Mouse (Mus musculus): ENCODE data around the gene Runx1. TPM values are rescaled to one million over a fixed set of nuclear protein-coding genes. Genes with fewer than 3 reads are reported as not detected.

The Runx1 gene
- total and polyA plus RNA-seq, 3 experiments, result 3.6 to 4.9 (median 4.2) TPM

DNA sequence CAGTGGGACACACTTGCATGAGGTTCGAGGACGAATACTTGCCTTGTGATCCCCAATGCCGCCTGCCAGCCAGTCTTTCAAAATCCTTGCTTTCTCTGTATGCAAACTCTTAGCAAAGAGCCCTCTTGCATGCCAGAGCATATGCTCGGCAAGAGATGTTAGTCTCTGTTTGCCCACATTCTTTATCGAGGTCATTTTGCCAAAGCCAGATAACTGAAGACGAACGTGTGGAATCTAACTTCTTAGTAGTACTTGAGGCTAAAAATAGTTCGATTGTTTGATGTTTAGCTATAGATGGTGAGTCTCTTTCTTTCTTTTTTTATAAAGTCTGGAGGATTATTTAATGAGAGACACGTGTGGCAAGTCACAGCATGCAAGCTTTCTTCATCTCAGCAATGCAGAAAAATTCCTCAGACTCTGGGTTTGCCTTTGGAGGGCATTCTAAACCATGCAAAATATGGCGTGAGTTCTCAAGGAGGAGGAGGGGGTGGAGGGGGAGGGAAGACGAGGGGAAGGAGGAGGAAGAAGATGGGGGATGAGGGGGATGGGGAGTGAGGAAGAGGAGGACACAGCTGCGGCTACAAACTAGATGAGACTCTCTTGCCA, 81.7 kb downstream of the Runx1 start:
- DNase-seq, result no peak

DNA sequence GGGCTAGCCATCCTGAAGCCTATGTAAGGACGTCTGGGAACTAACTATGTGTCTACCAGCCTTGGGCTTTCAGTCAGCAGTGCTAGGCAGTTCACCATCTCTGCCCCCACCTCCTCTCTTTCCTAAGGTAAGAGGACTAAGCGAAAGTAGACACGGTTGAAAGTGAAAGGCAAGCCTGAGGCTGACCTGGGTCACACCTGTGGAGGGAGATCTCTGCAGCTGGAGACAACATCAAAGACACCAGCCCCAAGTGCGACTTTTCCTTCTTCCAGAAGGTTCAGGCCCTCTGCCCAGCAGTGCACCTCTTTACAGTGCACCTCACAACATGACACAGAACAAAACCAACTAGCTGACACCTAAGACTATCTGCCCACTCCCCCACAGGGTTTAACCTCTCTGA, 82.2 kb downstream of the Runx1 start:
- no peak for DNase-seq

DNA sequence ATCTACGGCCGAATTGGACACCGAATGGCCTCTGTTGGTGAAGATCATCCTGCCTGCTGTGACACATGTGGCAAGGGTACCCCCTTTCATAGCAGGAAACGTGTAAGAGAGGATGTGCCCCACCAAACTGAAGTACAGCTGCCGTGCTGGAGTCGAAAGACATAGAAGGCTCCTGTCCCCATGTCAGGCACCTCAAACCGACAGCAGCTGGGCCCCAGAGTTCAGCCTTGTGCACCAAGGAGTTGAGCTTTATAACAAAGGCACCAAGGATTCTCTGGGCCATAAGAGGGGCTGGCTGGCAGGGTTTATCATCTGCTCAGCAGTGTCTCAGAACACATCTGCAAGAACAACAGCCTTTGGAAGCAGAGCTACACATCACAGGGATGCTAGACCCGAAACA, 84.6 kb downstream of the Runx1 start:
- DNase-seq, result no peak

DNA sequence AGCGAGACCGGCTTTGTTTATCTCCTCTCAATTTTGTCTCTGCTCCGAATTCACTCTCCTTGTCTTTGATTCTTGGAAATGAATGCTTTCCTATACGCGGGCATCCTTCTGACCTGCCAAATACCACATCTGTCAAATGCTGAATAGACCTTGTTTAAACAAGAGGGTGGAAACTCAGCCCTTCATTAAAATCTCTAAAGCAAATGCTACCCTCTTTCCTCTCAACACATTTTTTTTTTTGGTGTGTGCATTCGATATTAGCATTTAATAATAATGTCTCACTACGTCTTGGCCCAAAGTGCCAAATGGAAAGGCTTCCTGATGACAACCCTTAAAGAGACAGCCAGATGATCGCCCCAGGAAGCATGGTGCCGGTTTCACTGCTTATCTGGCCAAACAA, 85.4 kb downstream of the Runx1 start:
- no peak for DNase-seq

DNA sequence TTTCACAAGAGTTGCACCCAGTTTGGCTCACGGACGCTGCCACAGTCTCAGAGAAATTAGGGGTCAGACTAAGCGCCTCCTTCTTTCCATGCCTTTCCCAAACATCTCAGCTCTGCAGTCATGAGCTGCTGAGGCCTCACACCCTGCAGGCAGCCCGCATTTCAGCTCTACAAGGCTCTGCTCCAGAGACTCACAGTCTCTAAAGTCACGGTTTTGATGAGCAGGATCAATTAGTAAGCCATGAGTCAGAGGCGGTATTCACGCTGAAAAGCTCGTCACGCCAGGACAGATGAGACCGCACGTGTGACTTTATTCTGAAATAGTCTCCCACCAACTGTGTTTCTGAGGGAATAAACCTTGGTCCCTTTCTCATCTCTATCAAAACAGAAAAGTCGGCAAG, 86.0 kb downstream of the Runx1 start:
- DNase-seq, result no peak

DNA sequence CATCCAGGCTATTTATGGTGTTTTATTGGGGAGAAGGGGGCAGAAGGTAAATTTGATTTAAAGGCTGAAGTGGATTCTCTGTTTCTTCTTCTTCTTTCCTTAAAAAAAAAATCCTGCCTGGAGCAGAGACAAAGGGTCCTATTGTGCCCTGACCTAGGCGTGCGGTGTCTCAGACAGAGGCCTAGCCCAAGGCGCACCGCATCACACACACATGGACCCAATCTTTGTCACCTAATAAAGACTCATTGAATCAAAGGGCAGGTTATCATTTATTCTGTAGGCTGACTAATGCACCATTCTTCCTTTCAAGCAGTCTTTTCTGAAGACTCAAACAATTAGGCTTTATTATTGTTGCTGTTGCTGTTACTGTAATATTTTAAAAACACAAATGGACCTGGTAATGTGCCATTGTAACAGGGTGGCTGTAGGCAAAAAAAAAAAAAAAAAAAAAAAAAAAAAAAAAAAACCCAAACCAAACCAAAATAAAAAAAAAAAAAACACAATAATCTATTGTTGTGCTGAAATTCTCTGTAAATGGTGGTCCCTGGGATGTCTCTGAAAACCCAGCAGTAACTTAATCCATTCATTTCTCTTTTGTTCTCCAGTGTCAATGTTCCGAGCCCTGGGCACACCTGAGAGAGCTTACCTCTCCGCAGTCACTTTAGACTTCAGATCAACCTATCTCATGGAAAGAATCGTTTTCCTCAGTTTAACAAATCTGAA, 86.7 kb downstream of the Runx1 start:
- no peak for DNase-seq

DNA sequence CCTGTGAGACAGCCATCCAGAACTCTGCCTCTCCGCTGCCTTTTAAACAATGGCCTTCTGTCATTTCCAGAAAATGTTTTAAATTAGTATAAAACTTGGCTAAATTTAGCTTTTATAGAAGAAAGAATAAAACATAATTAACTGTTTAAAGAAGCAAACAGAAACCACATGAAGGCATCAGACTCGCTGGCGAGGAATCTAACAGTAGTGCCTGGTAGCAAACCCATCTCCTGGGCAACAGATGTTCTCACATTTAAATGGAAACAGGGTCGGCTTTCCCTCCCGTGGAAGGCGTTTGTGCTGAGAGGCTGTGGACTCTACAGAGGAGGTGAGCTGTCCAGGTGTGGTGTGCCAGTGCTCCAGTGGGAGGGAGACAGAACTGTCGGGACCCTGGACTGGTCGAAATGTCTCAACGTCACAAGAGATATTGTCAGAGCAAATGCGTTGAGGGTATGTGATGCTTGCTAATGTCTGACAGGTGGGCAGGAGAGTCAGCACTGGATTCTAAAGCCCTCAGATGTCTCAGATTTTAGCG, 87.4 kb downstream of the Runx1 start:
- DNase-seq, result no peak

DNA sequence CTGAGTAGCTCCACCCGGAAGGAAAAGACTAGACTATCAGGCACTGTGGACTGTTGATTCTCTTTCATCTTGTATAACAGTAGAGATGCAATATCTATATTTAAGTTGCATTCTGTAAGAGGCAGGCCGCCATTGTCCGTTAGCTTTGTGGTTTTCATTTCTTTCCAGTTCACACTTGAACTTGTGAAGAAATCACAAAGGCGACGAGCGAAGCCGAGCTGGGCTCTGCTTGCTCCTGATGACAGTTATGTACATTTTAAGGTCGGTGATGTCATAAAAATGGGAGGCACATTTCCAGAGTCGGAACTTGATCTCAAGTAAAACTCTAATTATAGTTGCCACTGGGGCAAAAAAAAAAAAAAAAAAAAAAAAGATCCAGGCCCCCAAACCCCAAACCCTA, 99.1 kb downstream of the Runx1 start:
- no peak for DNase-seq

DNA sequence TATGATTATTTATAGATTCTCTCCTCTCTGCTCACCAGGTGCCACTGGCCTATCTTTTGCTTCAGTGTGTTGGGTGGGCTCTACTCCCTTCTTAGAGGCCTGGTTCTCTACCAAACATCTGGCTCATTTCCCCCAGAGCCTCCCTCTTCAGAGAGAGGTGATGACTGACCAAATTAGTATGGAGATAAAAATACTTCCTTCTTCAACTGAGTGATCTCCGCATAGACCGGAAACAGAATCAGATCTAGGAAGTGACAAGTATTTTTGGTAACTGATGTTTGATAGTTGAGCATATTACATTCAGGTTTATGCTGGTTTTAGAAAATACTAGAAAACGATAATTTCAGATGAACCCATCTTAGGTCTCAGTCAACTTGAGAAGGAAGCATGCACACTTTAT, 101.4 kb downstream of the Runx1 start:
- DNase-seq, result no peak

DNA sequence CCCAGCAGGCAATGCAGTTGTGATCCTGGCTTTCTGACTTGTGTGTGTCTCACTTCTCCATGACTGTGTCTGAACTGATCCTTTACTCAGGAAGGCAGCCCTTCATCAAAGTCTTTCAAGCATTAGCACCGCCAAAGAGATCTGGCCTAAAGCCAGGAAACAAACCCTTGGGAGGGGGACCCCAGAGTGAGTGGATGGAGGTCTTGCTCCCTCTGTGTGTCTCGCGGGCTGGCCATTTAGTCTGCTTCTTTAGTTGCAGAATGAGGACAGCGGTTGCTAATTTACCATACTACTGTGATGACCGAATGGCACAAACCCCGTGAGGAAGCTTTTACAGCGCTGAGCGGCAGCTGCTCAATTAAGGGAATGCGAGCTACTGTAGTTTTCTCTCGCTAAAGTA, 105.3 kb downstream of the Runx1 start:
- DNase-seq, result no peak

DNA sequence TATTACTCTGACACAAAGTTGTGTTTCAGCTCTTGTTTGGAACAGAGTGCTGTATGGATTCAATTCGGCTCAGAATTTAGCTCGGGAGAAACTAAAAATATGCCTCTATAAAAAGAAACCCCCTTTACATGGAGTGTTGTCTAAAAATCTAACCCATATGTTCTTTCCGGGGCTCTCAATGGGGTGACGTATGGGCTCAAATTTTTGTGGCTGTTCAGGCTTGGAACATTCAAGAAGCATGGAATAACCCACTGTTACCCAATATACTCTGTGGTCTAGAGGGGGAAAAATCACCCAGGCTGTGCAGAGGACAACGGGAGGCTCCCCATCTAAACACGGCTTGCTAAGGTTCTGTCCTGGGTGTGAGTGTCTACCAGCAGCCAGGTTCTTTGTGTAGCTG, 106.2 kb downstream of the Runx1 start:
- no peak for DNase-seq

DNA sequence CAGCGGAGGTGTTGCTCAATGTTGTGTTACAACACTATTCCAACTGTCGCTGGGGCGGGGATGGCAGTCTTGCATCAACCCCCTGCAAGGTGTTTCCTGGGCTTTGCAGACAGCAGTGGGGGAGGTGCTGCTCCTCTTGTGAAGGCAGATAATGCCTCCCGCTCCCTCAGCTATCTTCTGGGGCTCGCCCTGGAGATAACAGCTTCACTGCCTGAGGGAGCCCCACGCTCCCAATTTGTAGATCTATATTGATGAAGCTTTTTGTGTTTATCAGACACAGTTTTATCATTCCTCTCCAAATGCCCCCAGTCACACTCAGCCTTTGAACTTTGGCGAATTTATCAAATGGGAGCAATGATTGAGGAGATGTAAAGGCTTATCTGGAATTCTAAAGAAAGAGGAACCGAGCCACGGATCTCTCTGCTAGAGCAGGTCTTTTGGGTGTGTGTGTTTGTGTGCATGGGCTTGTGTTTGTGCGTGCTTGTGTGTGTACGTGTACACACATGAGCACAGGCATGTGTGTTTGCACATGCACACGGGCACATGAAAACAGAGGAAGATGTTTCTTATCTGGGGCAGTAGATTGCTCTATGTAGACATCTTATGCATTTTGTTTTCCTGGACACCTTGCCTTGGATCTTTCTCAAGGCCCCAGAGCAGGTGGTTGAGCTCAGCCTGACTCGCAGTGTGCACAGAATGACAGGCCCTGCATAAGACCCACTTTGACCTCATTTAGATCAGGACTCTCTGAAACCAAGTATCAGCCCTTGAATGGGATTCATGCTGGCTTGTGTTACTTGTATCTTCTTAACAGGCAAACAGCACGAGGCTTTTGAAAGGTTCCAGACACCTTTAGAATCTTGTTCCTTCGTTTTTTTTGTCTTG, 110.1 kb downstream of the Runx1 start:
- DNase-seq, result peak; percentile 29

DNA sequence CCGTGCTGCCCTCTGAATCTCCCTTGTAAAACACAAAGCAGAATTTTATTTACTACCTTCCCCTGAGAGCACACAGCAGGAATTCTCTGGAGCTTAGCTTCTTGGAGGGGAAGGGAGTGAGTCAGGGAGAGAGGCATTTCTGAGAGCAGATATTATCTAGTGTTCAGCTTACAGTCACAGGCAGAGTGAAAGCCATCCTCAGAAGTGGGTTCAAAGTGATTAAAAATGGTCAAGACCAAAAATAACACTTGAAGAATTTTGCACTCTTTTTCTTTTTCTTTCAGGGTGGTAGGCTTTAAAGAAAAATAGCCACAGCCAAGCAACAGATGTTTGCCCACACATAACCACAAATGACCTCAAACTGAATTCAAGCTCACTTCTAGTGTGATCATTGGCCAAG, 115.8 kb downstream of the Runx1 start:
- no peak for DNase-seq

DNA sequence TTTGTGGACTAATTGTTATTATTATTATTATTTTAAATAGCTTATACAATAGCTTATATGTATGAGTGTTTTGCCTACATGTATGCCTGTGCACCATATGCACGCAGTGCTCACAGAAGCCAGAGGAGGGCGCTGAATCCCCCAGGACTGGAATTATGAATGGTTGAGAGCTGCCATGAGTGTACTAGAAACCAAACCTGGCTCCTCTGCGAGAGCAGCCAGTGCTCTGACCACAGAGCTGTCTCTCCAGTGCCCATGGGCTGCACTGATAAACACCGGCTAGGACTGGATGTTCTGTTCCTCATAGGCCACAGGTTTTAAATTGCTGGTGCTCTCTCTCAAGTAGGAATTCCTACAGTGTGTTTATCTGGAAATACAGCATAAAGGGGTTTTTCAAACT, 117.2 kb downstream of the Runx1 start:
- no peak for DNase-seq

DNA sequence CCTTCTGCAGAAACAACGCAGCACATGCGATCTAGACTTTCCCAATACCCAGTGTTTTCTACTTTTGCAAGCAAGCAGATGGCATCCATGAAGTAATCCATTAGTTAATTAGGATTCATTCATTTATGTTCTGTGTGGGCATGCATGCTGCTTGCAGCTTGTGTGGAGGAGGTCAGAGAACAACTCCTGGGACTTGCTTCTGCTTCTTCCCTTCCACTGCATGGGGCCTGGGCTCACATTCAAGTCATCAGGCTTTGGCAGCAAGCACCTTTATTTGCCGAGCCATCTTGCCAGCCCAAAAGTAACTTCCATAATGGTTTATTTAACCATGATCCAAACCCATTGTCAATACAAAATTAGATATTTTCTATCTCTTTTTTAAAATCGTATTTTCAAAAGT, 118.2 kb downstream of the Runx1 start:
- DNase-seq, result no peak

DNA sequence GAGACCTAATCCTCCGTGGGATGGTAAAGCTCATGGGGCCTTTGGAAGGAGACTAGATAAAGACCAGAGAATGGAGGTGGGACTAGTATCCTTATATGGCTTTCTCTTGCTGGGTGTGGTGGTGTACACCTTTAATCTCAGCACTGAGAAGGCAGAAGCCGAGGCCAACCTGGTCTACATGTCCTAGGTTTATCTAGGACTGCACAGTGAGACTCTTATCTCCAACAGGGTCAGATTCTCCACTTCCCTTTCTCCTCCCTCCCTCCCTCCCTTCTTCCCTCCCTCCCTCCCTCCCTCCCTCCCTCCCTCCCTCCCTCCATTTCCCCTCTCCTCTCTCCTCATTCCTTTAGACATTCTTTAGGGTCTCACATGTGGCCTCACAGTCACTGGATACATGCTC, 118.8 kb downstream of the Runx1 start:
- DNase-seq, result no peak

DNA sequence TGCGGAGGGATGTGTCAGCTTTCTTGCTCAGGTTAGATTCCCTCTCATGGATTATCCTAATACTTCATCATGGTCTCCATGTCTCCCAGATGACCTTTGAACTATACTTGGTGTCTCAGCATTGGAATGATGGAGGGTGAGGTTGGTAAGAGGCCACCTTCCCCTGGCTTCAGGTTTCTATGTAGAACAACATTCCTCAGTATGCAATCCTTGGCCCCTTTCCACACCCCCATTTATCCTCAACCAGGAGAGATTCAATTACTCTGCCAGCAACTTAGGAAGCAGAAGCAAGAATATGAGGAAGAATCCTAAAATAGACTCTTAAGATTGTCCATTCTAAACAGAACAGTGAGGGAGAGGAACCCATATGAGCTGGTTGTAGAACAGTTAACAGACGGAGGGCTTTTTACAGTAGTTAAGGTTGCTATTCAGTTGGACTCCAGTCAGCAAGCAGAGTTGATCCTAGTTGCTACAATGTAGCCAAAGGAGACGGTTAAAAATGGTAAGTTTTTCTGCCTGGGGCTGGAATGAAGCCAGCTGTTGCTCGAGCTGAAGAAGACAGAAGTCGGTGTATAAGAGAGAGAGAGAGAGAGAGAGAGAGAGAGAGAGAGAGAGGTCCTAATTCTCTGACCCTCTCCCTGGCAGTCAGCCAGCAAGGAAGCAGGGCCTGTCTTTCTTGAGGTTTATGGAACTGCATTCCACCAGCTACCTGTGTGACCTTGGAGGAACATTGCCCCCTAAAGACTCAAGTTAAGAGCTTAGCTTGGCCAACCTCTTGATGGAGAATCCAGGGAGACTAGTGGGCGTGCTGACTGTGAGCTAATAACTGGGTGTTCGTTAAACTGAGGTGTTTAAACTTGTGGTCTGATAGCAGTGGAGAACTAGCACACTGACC, 120.1 kb downstream of the Runx1 start:
- DNase-seq, result no peak

DNA sequence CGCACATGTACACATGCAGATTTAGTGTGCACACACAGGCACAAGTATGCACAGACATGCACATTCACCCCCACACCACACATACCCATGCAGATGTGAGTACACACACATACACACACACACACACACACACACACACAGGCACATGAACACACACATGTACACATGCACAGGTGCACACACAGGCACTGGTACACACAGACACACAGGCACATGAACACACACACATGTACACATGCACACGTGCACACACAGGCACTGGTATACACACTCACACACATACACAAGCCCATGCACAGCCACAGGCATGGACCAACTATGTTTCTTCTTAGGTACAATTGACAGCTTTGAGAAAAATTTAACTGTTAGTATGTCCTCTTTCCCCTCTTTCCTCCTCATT, 122.1 kb downstream of the Runx1 start:
- no peak for DNase-seq

DNA sequence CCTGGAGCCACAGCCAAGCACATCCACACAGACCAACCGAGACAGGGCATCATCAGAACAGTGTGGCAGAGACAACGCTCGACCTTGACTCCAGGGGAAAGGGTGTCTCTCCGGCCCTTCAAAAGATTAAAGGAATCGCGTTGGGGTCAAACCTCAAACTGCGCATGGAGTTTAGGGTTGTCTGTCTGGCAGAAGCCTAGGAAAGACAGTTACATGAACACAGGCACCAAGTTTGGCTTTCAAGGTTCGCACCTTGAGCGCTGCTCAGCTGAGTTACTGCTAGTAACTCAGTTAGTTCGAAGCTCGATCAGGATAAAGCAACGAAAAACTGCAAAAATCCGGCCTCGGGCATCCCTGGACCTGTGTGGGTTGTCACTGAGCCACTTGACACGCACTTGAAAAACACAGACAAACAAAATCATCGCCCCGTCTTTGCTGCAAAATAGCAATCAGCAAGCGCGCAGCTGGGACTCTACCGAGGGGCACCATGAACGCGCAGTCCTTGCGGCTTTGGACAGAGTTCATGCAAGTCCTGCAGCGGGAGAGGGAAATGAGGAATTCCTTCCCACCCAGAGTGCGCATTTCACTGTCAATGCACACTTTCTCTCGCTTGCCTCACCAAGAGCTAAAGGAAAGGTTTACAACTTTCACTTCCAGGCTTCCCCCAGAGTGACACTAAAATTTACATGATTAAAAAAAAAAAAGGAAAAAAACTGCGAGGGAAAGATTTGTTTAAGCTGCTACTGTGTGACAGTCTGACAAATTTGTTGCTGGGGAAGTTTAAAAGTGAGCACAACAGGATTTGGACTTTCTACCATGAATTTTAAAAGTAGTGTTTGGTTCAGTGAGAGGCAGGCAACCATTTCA, 126.2 kb downstream of the Runx1 start:
- DNase-seq, result no peak

DNA sequence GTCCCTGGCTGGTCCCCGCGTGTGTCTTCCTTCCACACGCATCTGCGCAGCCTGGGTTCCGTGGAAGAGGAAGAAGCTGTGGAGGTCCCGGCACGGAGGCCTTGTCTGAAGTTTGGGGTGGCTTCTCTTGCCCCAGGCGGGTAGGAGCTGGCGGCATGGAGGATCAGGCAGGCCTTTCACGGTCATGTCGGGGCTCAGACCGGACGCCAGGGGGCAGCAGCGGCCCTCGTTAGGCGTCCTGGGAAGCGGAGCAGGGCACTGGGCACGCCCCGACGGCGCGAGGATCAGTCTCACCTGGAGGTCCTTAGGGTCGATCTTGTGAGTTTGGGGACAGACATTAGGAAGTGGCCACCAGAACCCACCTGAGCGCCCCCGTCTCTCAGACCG, 127.3 kb downstream of the Runx1 start:
- DNase-seq, result peak; percentile 93

All from adrenal gland, adult 2 months (tissue).